Mouse (Mus musculus) embryonic facial prominence, embryonic 14.5 days (tissue): ENCODE measurements at regions not wholly inside any gene's neighbourhood (a gene's known extent, or its start where the extent isn't known, plus 50 kb on each side); places are given as distances from the start of the nearest gene placed in this dataset.

Experiments used
- ATAC-seq: fragments of 200-750 bp; cut with Nextera tagmentation; 2 replicates; pipeline ENCODE4 v1.8.0; 2017; ENCODE audit warnings: low read depth, moderate number of reproducible peaks, moderate TSS enrichment
- DNase-seq: peaks from one replicate; pipeline ENCODE4 v3.0.0-alpha.2; 2015; ENCODE audit warnings: low spot score
- H3K27ac ChIP-seq: fragments of 300-500 bp; sonication (generic); replicated peaks from 2 replicates; pipeline ENCODE4 v1.5.1; 2014; ENCODE audit warnings: low read depth, mild to moderate bottlenecking, low read length, moderate library complexity
- H3K27me3 ChIP-seq: fragments of 300-500 bp; sonication (generic); replicated peaks from 2 replicates; pipeline ENCODE4 v1.6.1; 2014; ENCODE audit warnings: low read length; ENCODE audit not compliant: control insufficient read depth, insufficient read depth
- H3K36me3 ChIP-seq: fragments of 300-500 bp; sonication (generic); 2 replicates; pipeline ENCODE4 v1.6.1; 2014; ENCODE audit warnings: low read length, mixed read lengths; ENCODE audit not compliant: control insufficient read depth, insufficient read depth
- H3K4me1 ChIP-seq: fragments of 300-500 bp; sonication (generic); 2 replicates; pipeline ENCODE4 v1.6.1; 2014; ENCODE audit warnings: antibody characterized with exemption, low read length; ENCODE audit not compliant: control insufficient read depth, insufficient read depth
- H3K4me2 ChIP-seq: fragments of 300-500 bp; sonication (generic); 2 replicates; pipeline ENCODE4 v1.6.1; 2014; ENCODE audit warnings: low read depth, mild to moderate bottlenecking, low read length, moderate library complexity, mixed read lengths
- H3K4me3 ChIP-seq: fragments of 300-500 bp; sonication (generic); 2 replicates; pipeline ENCODE4 v1.5.1; 2014; ENCODE audit warnings: low read depth, mild to moderate bottlenecking, low read length
- H3K9ac ChIP-seq: fragments of 300-500 bp; sonication (generic); 2 replicates; pipeline ENCODE4 v1.6.1; 2014; ENCODE audit warnings: low read depth, mild to moderate bottlenecking, low read length, moderate library complexity, mixed read lengths
- H3K9me3 ChIP-seq: fragments of 300-500 bp; sonication (generic); 2 replicates; pipeline ENCODE4 v1.6.1; 2016; ENCODE audit warnings: low read length; ENCODE audit not compliant: control insufficient read depth
- WGBS: fragments of 180-500 bp; shearing (Covaris S2); extraction: QIAGEN DNeasy Blood & Tissue Kit; methylation state at CpG from one replicate; pipeline ENCODE4 v1.1.7; 2014; 5-methylcytosine and 5-hydroxymethylcytosine counted together

GRCm38 (mm10) chr16:84653873-84654272, 81.7 kb downstream of the Mrpl39 start:
- H3K4me1 ChIP-seq: no peaks in the 10 kb centered on the region
- H3K9me3 ChIP-seq: no peaks in the 10 kb centered on the region
- no peaks in the 10 kb centered on the region for H3K27me3 ChIP-seq
- ATAC-seq: no peak
- DNase-seq: peak; percentile 20
- 85% methylated on average over 1 of the region's 1 CpGs for WGBS
- H3K9ac ChIP-seq: no peak overlapping the region
- H3K27ac ChIP-seq: no peak overlapping the region
- H3K4me3 ChIP-seq: no peak overlapping the region
- no peak overlapping the region for H3K4me2 ChIP-seq
- H3K36me3 ChIP-seq: no peaks in the 10 kb centered on the region

GRCm38 (mm10) chr16:84661879-84662278, 73.7 kb downstream of the Mrpl39 start:
- no peaks in the 10 kb centered on the region for H3K9me3 ChIP-seq
- 51% methylated on average over 3 of the region's 3 CpGs for WGBS
- no peak for DNase-seq
- H3K9ac ChIP-seq: no peak overlapping the region
- H3K27me3 ChIP-seq: no peaks in the 10 kb centered on the region
- H3K36me3 ChIP-seq: no peaks in the 10 kb centered on the region
- no peak overlapping the region for H3K4me3 ChIP-seq
- no peak for ATAC-seq
- no peak overlapping the region for H3K4me2 ChIP-seq
- no peaks in the 10 kb centered on the region for H3K4me1 ChIP-seq
- H3K27ac ChIP-seq: no peak overlapping the region

- Histone ChIP-seq H3K27ac (no peak overlapping the region), H3K4me1 (no peaks in the 10 kb centered on the region), H3K4me2 (no peak overlapping the region), H3K9me3 (no peaks in the 10 kb centered on the region), H3K9ac (no peak overlapping the region), H3K27me3 (no peaks in the 10 kb centered on the region), H3K36me3 (no peaks in the 10 kb centered on the region), H3K4me3 (no peak overlapping the region)
- no peak for DNase-seq
- 81% methylated on average over 4 of the region's 4 CpGs for WGBS
- no peak for ATAC-seq
These were observed 72.0 kb downstream of the Mrpl39 start for GRCm38 (mm10) chr16:84663581-84663980.
